Mouse (Mus musculus) ES-Bruce4 (cell line): ENCODE measurements around the gene Gm42791. TPM values are rescaled to one million over a fixed set of nuclear protein-coding genes. Genes with fewer than 3 reads are reported as not detected.
A peak's percentile ranks its signal among the peaks of the same experiment; 100 is the strongest.

Source experiments
- H3K27ac ChIP-seq: 2 replicates; pipeline ENCODE4 v1.5.1; 2012; ENCODE audit warnings: low read length, inconsistent platforms; ENCODE audit not compliant: insufficient read depth
- H3K27me3 ChIP-seq: 2 replicates; pipeline ENCODE4 v1.6.1; 2012; ENCODE audit warnings: mild to moderate bottlenecking, low read length, inconsistent platforms; ENCODE audit not compliant: control insufficient read depth, poor library complexity, insufficient read depth, severe bottlenecking
- H3K36me3 ChIP-seq: 2 replicates; pipeline ENCODE4 v1.6.1; 2012; ENCODE audit warnings: inconsistent platforms, mild to moderate bottlenecking, low read length, moderate library complexity; ENCODE audit not compliant: control insufficient read depth, poor library complexity, insufficient read depth, severe bottlenecking
- H3K4me1 ChIP-seq: one replicate; pipeline ENCODE4 v1.8.1; 2011; ENCODE audit warnings: low read length; ENCODE audit not compliant: control insufficient read depth, insufficient read depth
- H3K4me3 ChIP-seq: 2 replicates; pipeline ENCODE4 v1.5.1; 2011; ENCODE audit warnings: low read depth, mild to moderate bottlenecking, low read length
- H3K9ac ChIP-seq: 2 replicates; pipeline ENCODE4 v1.6.1; 2012; ENCODE audit warnings: low read depth, mild to moderate bottlenecking, inconsistent platforms; ENCODE audit not compliant: poor library complexity, severe bottlenecking
- H3K9me3 ChIP-seq: replicated peaks from 2 replicates; pipeline ENCODE4 v1.6.1; 2012; ENCODE audit warnings: mild to moderate bottlenecking, low read length, inconsistent platforms; ENCODE audit not compliant: control insufficient read depth, poor library complexity, insufficient read depth, severe bottlenecking
- CTCF ChIP-seq: IDR thresholded peaks from one replicate; pipeline ENCODE4 v1.8.1; 2011; ENCODE audit warnings: low read depth, low read length
- EP300 ChIP-seq: IDR thresholded peaks from 2 replicates; pipeline ENCODE4 v1.6.1; 2011; ENCODE audit warnings: low read depth, low read length; ENCODE audit not compliant: insufficient read depth
- POLR2A ChIP-seq: IDR thresholded peaks from one replicate; pipeline ENCODE4 v1.8.1; 2011; ENCODE audit warnings: low read length; ENCODE audit not compliant: insufficient read depth
- polyA plus RNA-seq: library from polyadenylated mRNA; stranded (reverse); fragments of >200 nt; gene quantifications from 2 replicates; pipeline ENCODE4 v1.2.4, GENCODE M21; 2011; ENCODE audit warnings: low read depth; ENCODE audit not compliant: missing spikeins, insufficient read depth, insufficient read length

The Gm42791 gene
- polyA plus RNA-seq, 1 experiment: 4.8 TPM

DNA sequence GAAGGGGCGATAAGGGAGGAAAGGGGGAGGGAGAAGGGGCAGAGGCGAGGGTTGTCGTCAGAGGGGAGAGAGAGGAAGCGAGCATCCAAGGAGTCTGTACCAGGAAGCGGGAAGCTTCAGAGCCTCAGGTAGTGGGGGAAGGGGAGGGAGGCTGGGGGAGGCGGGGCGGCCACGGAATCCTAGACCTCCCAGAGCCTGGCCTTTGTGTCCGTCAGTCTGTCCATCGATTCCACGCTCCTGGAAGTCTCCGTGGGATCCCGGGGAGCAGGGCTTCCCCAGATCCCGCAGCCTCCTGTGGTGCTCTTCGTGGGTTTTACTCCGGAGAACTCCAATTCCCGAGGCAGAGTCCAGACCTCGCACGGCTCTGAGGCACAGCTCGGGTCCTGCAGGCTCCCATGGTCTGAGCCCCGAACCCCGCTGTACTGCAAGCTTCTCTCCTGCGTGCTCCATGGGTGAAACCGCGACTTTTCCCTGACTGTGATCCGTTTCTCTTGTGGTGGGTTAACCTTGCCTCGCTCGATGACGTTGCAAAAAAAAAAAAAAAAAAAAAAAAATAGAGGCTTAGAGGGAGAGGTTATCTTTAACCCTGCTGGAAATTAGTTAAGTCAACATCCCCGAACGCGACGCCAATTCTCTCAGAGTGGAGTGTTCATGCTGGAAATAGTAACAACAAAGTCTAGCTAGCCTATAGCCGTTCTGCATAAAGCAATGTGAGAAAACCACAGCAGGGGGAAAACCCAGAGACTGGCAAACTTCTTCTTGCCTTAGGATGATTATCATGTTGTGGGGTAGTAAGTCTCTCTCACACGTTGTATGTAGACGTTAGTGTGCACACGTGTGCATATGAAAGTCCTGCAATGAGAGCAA lies 20.6 kb upstream of the Gm42791 start:
- TF ChIP-seq CTCF (no peak), POLR2A (no peak), EP300 (no peak)
- Histone ChIP-seq H3K36me3 (no peaks in the 10 kb centered on the region), H3K4me3 (peak overlapping the region; percentile 52), H3K27ac (no peak overlapping the region), H3K9ac (peak overlapping the region; percentile 52), H3K4me1 (no peaks in the 10 kb centered on the region), H3K9me3 (no peaks in the 10 kb centered on the region), H3K27me3 (0 out of 2 replicates have a peak, but pooled peaks cover 2% of the 10 kb centered on the region)

DNA sequence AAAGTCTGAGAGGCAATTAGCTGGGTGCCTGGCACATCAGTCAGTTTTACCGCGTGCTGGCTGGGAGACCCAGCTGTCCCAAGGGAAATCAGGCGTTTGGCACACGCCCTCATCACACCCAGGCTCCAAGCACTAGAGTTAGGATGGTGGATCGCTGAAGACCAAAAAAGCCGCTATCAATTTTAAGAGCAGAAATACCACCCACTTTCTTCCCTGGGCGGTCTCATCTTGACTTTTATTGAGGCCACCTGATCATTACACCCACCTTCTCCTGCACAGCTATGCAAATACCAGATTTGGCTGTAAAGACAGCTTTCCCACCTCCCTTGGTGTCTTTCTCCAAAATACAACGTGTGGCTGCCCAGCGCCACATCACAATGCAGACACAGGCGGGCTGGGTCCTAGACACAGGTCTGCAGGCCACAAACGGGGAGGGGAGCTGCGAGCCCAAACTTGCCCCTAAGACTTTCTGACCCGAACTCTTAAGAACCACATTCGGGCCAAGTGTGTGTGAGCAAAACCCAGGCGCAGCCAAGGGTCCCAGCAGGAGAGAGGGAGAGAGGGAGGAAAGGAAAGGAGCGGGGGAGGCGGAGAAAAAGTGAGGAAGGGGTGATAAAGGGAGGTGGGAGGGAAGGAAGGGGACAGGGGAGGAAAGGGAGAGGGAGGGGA lies 19.8 kb upstream of the Gm42791 start:
- Histone ChIP-seq H3K4me3 (peak overlapping the region; percentile 52), H3K27me3 (no peaks in the 10 kb centered on the region), H3K27ac (no peak overlapping the region), H3K9me3 (no peaks in the 10 kb centered on the region), H3K36me3 (no peaks in the 10 kb centered on the region), H3K9ac (peak overlapping the region; percentile 52; the same call in 1 of the 2 replicates), H3K4me1 (no peaks in the 10 kb centered on the region)
- no peak for TF ChIP-seq POLR2A
- TF ChIP-seq CTCF: no peak
- no peak for TF ChIP-seq EP300

GRCm38 (mm10) chr5:149013817-149014508 lies 19.0 kb upstream of the Gm42791 start:
- Histone ChIP-seq H3K27me3 (no peaks in the 10 kb centered on the region), H3K27ac (no peak overlapping the region), H3K4me3 (no peak overlapping the region), H3K9ac (no peak overlapping the region), H3K4me1 (no peaks in the 10 kb centered on the region), H3K9me3 (no peaks in the 10 kb centered on the region), H3K36me3 (no peaks in the 10 kb centered on the region)
- no peak for TF ChIP-seq EP300
- no peak for TF ChIP-seq CTCF
- no peak for TF ChIP-seq POLR2A

GRCm38 (mm10) chr5:149009111-149009510 lies 14.2 kb upstream of the Gm42791 start:
- Histone ChIP-seq H3K27me3 (no peaks in the 10 kb centered on the region), H3K4me1 (peaks cover 2% of the 10 kb centered on the region), H3K9ac (no peak overlapping the region), H3K9me3 (no peaks in the 10 kb centered on the region), H3K27ac (no peak overlapping the region), H3K4me3 (no peak overlapping the region), H3K36me3 (no peaks in the 10 kb centered on the region)
- no peak for TF ChIP-seq CTCF
- TF ChIP-seq EP300: no peak
- TF ChIP-seq POLR2A: no peak

DNA sequence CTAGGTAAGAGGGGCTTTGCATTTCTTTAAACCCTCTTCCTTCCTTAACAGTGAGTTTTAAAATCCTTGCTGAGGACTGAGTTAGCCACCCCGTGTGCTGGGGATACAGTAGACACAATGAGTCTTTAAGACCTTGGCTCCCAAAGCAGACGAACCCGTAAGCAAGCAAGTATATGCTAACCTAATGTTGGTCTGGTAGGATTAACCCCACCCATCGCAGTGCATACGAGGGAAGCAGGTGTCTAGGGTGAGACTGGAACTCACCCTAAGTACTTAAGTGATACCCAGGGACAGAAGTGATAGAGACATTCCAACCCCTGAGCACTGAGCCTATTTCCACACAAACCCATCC lies 12.3 kb upstream of the Gm42791 start:
- no peaks in the 10 kb centered on the region for H3K27me3 ChIP-seq
- no peak overlapping the region for H3K4me3 ChIP-seq
- H3K27ac ChIP-seq: no peak overlapping the region
- H3K36me3 ChIP-seq: no peaks in the 10 kb centered on the region
- no peaks in the 10 kb centered on the region for H3K9me3 ChIP-seq
- 0 out of 2 replicates have a peak overlapping the region, but pooled peaks have one; percentile 31 for H3K9ac ChIP-seq
- H3K4me1 ChIP-seq: peaks cover 2% of the 10 kb centered on the region
- TF ChIP-seq EP300 (no peak), POLR2A (no peak), CTCF (no peak)
